Mouse (Mus musculus) v-Abl transformed pro-B cells (cell line): ENCODE measurements around the gene Dpp4.

ENCODE experiments used
- in situ Hi-C, 2 experiments: fragments of 400-800 bp; cut with MboI; formaldehyde crosslinking; loops; one replicate each; pipeline ENCODE4 v1.15.1; 2025; ENCODE audit not compliant: unreplicated experiment in 2 of 2

The Dpp4 gene

DNA sequence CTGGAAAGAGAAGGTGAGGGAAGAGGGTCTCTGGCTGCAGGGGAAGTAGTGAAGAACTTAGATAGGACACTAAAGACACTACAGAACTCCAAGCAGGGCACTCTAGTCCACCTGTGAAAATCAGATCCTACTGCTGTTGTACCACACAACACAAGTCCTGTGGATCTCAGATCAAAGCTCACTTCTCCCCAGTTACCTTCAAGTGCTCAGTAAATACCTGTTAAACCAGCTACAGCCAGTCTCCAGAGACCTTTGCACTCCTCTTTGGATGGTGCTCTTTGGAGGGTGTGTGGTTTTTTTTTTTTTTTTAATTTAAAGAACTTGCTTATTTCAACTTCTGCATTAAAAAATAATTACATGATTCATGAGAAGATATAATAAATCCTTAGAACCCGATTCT, 5.2 kb upstream of the Dpp4 start:
- in situ Hi-C loops, result loop anchor here in 1 of 2 experiments (25.0 kb wide), 1 partner anchor 1530 kb away; no protein-coding TSS in a partner anchor

DNA sequence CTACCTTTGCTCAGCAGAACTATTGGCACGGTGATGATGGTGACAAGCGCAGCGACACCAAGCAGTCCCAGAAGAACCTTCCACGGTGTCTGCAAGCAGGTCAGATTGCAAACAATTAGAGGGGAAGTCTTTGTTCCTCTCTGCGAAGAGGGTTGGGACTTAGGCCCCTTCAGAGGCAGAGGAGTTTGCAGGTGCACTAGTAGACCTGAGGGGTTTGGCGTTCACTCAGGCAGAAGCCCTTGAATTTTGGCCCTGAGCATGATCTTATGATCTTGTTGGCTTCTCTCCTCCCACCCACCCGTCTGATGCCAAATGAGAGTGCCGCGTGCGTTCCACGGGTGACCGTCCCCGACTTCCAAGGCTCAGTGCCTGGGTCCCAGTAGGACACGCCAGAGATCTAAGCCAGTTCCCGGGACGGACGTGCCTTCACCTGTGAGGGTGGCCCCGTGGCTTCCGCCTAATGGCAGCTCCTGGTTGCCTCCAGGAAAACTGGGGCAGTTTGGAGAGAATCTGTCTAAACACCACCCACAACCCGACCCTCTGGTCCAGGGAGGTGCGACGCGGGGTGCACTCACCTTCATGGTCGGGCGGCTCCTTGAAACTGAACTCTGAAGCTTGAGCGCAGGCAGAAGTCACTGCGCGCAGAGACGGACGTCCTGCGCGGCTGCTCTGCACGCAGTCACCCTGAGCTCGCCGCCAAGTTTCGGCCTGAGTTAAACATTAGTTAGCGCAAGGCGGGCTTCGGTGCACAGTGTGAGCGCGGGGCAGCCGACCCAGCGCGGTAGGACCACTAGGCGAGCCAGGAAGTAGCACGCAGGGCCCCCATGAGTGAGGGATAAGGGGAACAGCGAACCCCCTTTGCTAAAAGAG, 585 bp downstream of the Dpp4 start:
- in situ Hi-C loops, result loop anchor here in 1 of 2 experiments (25.0 kb wide), 1 partner anchor 1524 kb away; no protein-coding TSS in a partner anchor

DNA sequence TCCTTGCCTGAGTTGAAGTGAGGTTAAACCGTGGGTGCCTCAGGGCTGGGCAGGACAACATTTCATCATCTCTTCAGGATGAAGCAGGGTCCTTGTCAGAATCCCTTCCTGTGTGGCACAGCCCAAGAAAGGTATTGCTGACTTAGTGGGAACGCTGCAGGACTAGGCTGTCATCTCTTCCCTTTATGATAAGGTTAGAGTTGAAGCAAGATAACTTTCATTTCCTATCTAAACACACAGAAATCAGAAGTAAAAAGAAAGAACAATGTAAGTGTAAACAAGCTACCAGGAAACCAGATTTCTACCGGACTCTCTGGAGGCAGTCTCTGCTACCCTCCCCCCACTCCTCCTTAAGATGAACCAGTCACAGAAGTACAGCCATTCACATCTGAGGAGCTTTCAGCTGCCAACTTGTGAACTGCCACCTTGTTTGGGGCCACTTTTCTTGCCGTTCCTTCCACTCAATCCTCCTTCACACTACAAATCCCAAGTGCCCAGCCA, 3.3 kb downstream of the Dpp4 start:
- in situ Hi-C loops, result loop anchor here (5.0 to 25.0 kb wide), 2 partner anchors 34 to 1521 kb away; no protein-coding TSS in a partner anchor

DNA sequence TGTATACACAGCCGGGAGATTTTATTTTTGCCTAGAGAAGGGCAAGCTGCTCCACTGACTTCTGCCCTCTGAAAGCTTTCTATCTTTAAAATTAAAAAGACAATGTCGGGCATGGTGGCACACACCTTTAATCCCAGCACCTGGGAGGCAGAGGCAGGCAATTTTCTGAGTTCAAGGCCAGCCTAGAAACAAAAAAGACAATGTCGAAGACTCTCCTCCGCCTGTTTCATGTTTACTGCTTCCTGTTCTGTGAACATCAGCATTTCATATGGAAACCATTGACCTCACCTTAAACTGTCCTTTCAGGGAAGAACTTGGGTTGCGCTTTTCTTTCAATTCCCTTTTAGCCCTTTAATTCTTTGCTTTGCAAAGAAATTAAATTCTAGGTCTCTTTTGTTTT, 3.8 kb downstream of the Dpp4 start:
- in situ Hi-C loops, result loop anchor here (5.0 to 25.0 kb wide), 2 partner anchors 34 to 1521 kb away; no protein-coding TSS in a partner anchor

DNA sequence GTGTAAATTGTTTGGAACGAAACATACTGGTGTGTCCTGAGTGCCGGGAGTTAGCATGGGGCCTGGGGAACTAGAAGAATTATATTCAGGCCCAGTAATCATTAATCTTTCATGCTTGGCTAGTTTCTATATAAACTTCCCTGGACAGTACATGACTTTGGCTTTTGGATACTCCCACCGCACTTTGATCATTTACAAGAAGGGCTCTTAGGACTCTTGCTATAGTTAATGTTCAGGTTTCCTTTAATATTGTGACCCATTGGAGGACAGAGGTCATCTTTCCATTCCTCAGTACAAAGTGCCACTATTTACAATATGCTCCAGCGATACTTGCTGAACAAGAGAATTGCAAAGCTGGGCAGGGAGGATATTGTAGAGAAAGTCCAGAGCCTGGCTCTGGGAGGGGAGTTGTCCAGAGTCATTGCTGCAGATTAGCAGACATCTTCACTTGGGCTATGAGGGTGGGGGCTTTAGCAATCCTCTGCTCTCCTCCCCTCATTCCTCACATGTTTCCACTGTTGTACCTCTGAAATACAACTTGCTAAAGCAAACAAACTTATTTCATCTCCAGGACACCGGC, 8.4 kb downstream of the Dpp4 start:
- in situ Hi-C loops, result loop anchor here in 1 of 2 experiments (5.0 to 25.0 kb wide), 2 partner anchors 44 to 1516 kb away; no protein-coding TSS in a partner anchor

DNA sequence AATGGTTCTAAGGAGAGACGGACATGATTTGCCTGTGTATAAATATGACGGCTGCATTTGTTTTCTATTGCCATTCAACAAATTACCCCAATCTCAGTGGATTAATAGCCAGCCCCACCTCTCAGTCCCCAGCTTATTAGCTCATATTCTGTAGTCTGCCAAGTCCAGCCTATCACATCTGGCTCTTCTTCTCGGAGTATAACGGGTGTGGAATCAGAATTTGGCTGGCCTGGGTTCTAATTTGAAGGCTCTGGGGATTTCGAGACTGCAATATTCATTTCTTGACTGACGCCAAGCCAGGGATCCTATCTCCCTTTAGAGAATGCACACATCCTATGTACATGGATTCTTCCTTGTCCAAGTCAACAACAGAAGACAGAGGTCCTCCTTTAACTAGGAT, 11.0 kb downstream of the Dpp4 start:
- in situ Hi-C loops, result loop anchor here in 1 of 2 experiments (5.0 to 25.0 kb wide), 2 partner anchors 46 to 1514 kb away; no protein-coding TSS in a partner anchor

DNA sequence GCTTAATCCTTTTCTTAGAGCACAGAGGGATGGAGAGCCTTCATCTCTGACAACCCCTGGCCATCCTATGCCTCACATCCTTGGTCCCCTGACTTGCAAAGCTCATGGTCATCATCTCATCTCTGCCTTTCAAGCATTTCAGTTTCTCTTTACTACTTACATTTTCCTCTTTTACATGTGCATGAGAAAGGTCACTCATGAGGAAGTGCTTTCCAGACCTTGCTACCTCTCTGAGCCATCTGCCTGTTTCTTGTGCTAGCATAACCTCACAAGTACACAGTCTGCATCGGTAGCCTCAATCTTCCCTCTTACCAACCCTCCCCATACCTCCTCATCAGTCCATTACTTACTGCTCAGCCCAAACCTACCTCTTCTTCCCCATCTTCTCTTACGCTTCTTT, 12.2 kb downstream of the Dpp4 start:
- in situ Hi-C loops, result loop anchor here in 1 of 2 experiments (5.0 to 25.0 kb wide), 2 partner anchors 47 to 1513 kb away; no protein-coding TSS in a partner anchor

DNA sequence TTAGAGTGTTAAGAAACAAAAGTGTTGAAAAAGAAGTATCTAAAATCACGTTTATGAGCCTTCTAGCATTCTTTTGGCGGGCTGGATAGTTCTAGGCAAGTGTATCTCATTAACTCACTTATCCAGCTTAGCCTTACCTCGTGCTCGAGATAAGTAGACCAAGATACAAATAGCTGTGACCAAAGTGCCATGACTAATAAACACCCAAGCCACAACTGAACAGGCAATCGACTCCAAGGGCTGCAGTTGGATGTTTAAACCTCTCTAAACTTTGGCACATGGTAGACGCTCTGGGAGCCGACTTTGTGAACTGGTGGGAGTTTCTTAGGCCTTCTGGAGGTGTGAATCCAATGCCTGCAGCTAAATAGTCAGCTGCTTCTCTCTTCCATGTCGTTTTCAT, 12.7 kb downstream of the Dpp4 start:
- in situ Hi-C loops, result no loop called here

DNA sequence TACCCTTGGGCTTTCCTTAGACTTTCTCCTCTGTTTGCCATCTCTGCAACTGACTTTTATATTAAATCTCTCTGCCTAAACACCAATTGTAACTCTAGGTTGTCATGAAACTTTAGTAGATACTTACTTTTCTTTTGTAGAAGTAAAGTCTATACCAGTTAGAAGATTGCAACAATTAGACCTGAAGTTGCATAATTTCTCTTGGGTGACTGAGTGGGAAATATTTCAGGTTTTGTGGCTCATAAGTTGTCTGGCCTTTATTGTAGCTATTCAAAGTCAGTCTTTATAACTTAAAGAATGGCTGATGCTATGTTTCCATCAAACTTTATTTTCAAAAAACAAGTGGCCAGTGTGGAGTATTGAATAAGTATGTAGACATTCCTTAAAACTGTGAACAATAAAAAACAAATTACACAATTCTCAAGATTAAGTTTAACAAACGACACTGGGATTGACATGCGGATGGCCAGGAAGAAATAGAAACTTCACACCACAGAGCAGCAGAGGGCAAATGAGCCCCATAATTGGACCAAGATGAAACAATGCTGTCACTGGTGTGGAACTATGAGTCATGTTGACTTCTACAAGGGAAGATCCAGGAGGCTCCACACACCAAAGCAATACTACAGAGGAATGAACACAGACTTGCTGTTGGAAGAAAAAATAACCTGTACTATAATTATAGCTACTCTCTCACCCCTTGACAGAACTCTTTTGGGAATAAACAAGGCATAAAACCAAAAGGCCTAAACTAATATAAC, 13.7 kb downstream of the Dpp4 start:
- in situ Hi-C loops, result no loop called here

DNA sequence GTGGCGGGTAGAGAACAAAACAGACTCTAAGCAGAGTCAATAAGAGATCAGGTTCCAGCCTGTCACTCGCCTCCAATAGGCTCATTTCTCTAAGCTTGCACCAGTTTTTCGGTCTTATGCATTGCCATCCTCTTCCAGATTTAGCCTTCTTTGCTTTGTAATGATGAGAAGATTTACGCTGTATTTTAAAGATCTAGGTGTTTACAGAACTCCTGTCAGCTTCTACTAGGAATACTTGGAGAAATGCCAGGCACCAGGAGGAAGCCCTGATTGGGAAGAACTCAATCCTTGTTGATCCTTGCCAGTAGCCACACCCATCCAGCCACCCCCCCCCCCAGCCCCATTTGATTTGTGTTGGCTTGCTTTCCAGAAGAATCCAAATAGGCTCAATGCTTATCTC, 14.4 kb downstream of the Dpp4 start:
- in situ Hi-C loops, result no loop called here

DNA sequence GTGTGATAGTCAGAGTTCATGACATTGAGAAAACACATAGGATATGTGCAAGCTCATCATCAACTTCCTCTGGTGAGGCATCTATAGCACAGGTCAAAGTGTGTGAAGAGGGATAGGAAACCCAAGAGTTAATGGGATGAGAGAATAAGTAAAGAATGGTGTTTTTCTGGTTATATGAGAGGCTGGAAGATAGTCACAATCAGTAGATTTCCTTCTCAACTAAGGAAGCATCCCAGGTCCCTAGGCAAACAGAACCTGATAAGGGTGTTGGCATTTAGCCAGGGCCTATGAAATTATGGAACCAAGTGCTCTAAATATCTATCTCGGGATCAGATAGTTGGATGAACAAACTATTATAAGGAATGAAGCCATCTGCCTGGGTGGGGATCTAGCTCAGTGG, 15.2 kb downstream of the Dpp4 start:
- in situ Hi-C loops, result no loop called here

DNA sequence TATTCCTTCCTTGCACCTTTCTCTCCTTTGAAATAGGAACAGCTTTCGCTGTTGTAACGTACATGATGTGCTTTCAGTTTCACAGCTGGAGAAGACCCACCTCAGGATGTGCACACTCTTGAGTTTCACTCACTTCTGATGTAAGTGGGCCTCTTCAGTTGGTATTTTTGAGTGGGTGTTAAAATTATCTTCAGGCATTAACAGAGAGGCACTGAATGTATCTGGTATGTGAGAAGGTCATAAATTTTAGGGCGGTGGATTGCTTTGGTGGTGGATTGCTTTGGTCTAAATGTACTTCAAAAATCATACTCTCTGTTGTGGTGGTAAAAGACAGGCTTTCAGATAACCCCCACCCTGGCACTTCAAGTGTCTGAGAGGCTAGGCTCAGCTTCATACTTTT, 17.2 kb downstream of the Dpp4 start:
- in situ Hi-C loops, result no loop called here

DNA sequence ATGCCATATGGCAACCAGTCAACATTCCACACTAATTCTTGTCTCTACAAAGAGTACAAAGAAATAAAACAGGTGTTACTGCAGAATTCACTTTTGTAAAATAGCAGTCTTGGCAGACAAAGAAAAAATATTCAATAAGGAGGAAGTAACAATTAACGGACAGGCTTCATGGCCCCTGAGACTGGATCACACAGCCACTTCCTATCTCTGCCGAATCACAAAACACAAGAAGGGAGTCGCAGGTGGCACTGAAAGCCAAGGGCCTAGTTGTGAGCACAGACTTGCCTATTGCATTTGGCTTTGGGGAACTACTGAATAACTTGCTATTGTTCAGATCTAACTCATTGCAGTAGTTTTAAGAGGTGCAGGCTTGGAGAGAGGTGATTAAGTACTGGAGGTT, 19.9 kb downstream of the Dpp4 start:
- in situ Hi-C loops, result no loop called here

DNA sequence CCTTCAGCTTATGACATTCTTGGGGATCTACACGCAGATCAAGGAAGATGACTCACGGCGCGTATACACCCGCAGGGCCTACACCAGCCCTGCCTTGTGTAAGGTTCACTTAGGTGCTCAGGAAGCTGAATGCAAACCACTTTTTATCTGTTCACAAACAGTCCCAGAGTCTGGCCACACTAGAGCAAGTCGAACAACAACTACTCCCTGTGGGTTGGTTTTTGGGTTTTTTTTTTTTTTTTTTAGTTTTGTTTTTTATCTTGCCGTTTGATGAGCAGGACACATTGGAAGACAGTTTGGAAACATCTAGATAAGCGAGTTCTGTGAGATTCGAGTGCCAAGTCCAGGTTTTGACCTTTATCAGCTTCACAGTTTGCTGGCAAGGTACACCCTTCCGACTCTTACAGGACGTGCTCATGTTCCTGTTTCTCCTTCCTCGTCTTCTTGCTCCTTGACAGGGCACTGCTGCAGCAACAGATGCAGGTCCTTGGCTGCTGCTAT, 21.0 kb downstream of the Dpp4 start:
- in situ Hi-C loops, result no loop called here

DNA sequence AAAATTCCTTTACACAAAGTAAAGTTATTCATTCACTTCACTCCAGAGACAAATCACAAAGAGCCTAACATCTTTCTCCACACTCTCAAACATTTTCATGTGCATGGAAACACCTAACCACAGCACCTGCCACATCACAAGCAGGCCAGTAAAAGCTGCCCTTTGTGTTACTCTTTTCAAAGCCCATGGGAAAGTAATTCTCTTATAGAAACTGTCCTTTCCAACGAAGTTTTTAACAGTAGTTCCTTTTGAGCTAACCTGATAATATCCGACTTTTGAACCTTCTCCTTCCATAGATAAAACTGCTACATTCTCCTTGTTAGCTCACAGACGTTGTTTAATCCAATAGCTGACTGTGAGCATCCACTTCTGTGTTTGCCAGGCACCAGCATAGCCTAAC, 21.7 kb downstream of the Dpp4 start:
- in situ Hi-C loops, result no loop called here

DNA sequence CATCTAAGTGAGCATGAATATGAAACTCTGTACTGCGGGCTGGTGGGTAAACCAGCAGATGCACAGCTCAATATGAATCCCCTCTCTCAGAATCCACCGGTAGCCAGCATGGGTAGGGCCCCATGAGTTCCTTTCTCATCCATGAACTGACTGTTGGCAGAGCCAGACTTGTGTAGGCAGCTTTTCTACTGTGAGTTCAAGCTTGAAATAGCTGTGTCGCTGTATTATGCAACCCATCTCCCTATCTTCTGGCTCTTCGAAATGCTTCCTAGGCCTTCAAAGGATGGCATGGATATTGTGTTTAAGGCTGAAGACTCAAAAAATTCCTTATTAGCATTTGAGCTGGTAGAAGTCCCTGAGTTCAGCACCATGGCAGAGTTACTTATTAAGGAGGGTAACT, 23.2 kb downstream of the Dpp4 start:
- in situ Hi-C loops, result loop anchor here in 1 of 2 experiments (5.0 kb wide), 1 partner anchor 52 kb away; no protein-coding TSS in a partner anchor

DNA sequence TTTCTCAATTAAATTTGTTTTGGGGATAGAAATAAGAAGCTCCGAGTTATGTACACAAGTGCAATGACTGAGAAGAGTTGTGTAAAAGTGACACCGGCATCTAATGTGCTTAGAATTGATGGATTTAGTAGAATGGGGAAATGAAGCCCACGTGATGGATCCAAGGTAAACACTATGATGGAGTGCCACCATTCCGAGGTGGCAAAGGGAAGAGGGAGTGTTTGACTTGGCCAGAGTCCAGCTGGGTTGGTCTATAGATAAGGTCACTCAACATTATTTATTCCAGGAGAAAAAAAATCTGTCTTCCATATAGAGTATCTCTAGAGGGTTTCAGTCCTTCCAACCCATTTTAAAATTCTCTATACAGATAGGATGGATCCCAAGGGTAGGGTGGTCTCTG, 28.8 kb downstream of the Dpp4 start:
- in situ Hi-C loops, result no loop called here

DNA sequence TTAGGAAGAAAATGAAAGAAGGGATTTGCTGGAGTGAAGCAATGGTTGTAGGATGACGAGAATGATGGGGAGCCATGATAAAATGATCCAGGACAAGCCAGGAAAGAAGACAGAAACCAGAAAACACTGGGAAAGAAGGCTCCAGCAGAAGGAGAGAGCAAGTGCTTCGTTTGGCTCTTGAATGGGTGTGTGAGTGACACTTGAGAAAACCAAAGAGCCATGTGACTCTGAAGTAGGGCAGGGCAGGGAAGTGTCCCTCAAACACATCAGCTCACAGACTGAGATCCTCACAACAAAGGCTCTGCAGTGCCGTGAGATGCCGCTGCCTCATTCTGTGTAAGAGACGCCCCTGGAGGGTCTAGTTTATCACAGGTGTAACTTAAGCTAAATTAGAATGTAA, 29.6 kb downstream of the Dpp4 start:
- in situ Hi-C loops, result no loop called here

DNA sequence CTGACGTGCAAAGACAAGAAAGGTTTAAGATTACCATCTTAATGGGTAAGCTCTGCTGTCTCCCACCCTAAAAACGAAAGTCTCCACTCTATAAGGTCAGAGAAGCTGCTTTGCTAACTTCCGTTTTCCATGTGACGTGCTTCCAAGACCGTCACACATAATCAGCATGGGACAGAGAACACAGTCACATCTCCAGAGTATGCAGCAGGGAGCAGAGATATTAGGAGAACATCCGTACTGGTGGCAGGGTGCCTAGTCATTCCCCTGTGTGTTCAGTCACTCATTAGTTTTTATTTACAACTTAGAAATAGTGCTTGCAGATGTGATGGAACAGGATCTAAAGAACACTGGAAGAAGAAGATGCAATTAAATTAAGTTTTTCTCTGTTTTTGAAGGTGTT, 30.3 kb downstream of the Dpp4 start:
- in situ Hi-C loops, result no loop called here

DNA sequence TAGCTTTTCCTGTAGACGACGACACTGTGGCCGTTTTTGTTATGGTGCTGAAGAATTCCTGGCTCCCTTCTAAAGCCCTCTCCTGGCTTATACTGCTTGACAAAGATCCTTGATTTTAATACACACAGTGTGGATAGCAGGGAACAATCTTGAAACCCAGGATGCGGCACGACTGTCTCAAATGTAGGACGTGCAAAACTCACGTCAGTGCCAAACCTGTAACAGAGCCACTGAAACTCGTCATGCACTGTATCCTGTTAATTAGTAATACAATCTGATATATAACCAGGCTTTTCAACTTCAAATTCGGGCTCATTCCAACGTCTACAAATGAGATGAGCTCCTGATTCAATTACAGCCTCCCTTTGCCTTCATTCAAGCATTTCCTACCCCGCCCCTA, 38.3 kb downstream of the Dpp4 start:
- in situ Hi-C loops, result loop anchor here in 1 of 2 experiments (25.0 kb wide), 1 partner anchor 89 kb away; no protein-coding TSS in a partner anchor
